Mouse (Mus musculus) heart, postnatal 0 days (tissue): ENCODE data around the gene Zfr.

Experiments used
- CTCF ChIP-seq: IDR thresholded peaks from 2 replicates; pipeline ENCODE4 v1.5.1; 2016; ENCODE audit warnings: antibody characterized with exemption, control low read depth, low read depth
- EP300 ChIP-seq: IDR thresholded peaks from 2 replicates; pipeline ENCODE4 v1.6.1; 2016; ENCODE audit warnings: antibody characterized with exemption, low read depth

DNA sequence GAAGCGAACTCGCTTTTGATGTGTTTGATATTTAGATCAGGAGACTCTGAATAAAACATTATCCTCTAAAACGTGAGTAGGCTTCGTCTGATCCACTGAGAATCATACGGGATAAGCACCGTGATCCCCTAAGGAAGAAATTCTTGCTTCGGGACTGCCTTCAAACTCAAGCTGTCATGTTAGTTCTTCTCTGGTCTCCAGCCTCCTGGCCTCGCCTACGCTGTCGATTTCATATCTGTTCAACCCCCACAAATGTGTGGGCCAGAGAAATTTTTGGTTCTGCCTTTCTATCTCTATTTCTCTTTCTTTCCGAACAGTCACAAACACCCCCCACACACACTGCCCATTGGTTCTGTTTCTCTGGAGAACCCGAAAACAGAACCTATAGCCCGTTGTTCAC, 35.3 kb upstream of the Zfr start:
- TF ChIP-seq EP300 = no peak
- TF ChIP-seq CTCF = no peak
